Mouse (Mus musculus) spleen, adult 2 months (tissue): Measurements from ENCODE around the gene Golga5.

Experiments
- CTCF ChIP-seq: fragments of 200-500 bp; IDR thresholded peaks from 2 replicates; pipeline ENCODE4 v1.5.1; 2011; ENCODE audit warnings: mild to moderate bottlenecking, inconsistent platforms; ENCODE audit not compliant: insufficient read depth, insufficient read length, insufficient replicate concordance; ENCODE audit errors: extremely low read depth
- POLR2A ChIP-seq: fragments of 200-500 bp; IDR thresholded peaks from 2 replicates; pipeline ENCODE4 v1.6.1; 2011; ENCODE audit warnings: low read depth, low read length, inconsistent platforms

- no peak for TF ChIP-seq CTCF
- TF ChIP-seq POLR2A, result no peak
Observed at GRCm38 (mm10) chr12:102456467-102457193, 12.3 kb upstream of the Golga5 start.
